Mouse (Mus musculus): ENCODE measurements around the gene Sar1b.
"Not testable (repeated sequence)": the region's sequence is repeated elsewhere in the genome, so short reads cannot be mapped to it uniquely, and the experiment has no call there.

The Sar1b gene

GRCm38 (mm10) chr11:51777478-51777877 lies 14.0 kb downstream of the Sar1b start:
- no peak for DNase-seq (ENCODE audit: low spot score in 2 of 2)

GRCm38 (mm10) chr11:51780773-51781267 lies 17.3 kb downstream of the Sar1b start:
- DNase-seq (ENCODE audit: low spot score in 2 of 2) = no peak

- no peak for DNase-seq (ENCODE audit: low spot score in 2 of 2)
Observed at GRCm38 (mm10) chr11:51782721-51783120, 19.2 kb downstream of the Sar1b start.

GRCm38 (mm10) chr11:51785926-51786325 lies 22.4 kb downstream of the Sar1b start:
- peak in 1 of 2 experiments; percentile 34 for DNase-seq (ENCODE audit: low spot score in 2 of 2)

GRCm38 (mm10) chr11:51789735-51790134 lies 26.2 kb downstream of the Sar1b start:
- not testable (repeated sequence) for DNase-seq (ENCODE audit: low spot score in 2 of 2)

GRCm38 (mm10) chr11:51790662-51791061 lies 27.2 kb downstream of the Sar1b start:
- DNase-seq (ENCODE audit: low spot score in 2 of 2) = no peak

GRCm38 (mm10) chr11:51796272-51796671 lies 32.8 kb downstream of the Sar1b start:
- DNase-seq (ENCODE audit: low spot score in 2 of 2) = no peak

GRCm38 (mm10) chr11:51800634-51801325 lies 37.3 kb downstream of the Sar1b start:
- peak in 1 of 2 experiments; percentile 1 for DNase-seq (ENCODE audit: low spot score in 2 of 2)

GRCm38 (mm10) chr11:51805221-51805981 lies 41.9 kb downstream of the Sar1b start:
- DNase-seq (ENCODE audit: low spot score in 2 of 2) = peak in 1 of 2 experiments; percentile 62

- DNase-seq (ENCODE audit: low spot score in 2 of 2) = no peak
Observed at GRCm38 (mm10) chr11:51807108-51807879, 43.8 kb downstream of the Sar1b start.

- DNase-seq (ENCODE audit: low spot score in 2 of 2) = no peak
Observed at GRCm38 (mm10) chr11:51809632-51810224, 46.2 kb downstream of the Sar1b start.

GRCm38 (mm10) chr11:51811230-51811629 lies 47.7 kb downstream of the Sar1b start:
- DNase-seq (ENCODE audit: low spot score in 2 of 2) = no peak

GRCm38 (mm10) chr11:51812022-51812546 lies 48.6 kb downstream of the Sar1b start:
- no peak for DNase-seq (ENCODE audit: low spot score in 2 of 2)

- peak; percentile 78 to 89 for DNase-seq (ENCODE audit: low spot score in 2 of 2)
Observed at GRCm38 (mm10) chr11:51817756-51818155, 54.3 kb downstream of the Sar1b start.

- DNase-seq (ENCODE audit: low spot score in 2 of 2) = no peak
Observed at GRCm38 (mm10) chr11:51818837-51819236, 55.4 kb downstream of the Sar1b start.

- DNase-seq (ENCODE audit: low spot score in 2 of 2) = no peak
Observed at GRCm38 (mm10) chr11:51819964-51820363, 56.5 kb downstream of the Sar1b start.

GRCm38 (mm10) chr11:51820861-51821260 lies 57.4 kb downstream of the Sar1b start:
- peak; percentile 73 to 77 for DNase-seq (ENCODE audit: low spot score in 2 of 2)

GRCm38 (mm10) chr11:51822736-51823135 lies 59.2 kb downstream of the Sar1b start:
- no peak for DNase-seq (ENCODE audit: low spot score in 2 of 2)

GRCm38 (mm10) chr11:51823271-51823670 lies 59.8 kb downstream of the Sar1b start:
- no peak for DNase-seq (ENCODE audit: low spot score in 2 of 2)

- DNase-seq (ENCODE audit: low spot score in 2 of 2) = no peak
Observed at GRCm38 (mm10) chr11:51823963-51824753, 60.7 kb downstream of the Sar1b start.
